Mouse (Mus musculus): Measurements from ENCODE around the gene Tuba8. TPM values are rescaled to one million over a fixed set of nuclear protein-coding genes. Genes with fewer than 3 reads are reported as not detected.

Tuba8 gene
- total and polyA plus RNA-seq, 2 experiments from 2014 or later = 0.86 to 1.2 TPM

- Histone ChIP-seq H3K9me3 (ENCODE audit: low read length) (no peaks in the 10 kb centered on the region), H3K4me1 (ENCODE audit: insufficient read depth) (peaks cover 11% of the 10 kb centered on the region), H3K27ac (ENCODE audit: low read depth, low read length) (peak overlapping the region; percentile 90), H3K9ac (peak overlapping the region; percentile 68), H3K4me2 (ENCODE audit: low read depth) (peak overlapping the region; percentile 88), H3K27me3 (ENCODE audit: insufficient read depth, low read length) (no peaks in the 10 kb centered on the region), H3K36me3 (ENCODE audit: insufficient read depth) (peaks cover 9% of the 10 kb centered on the region), H3K4me3 (ENCODE audit: low read depth, low read length) (peak overlapping the region; percentile 73)
- peak; percentile 74 for ATAC-seq
- DNase-seq = peak; percentile 72
- 2% methylated on average over 35 of the region's 35 CpGs for WGBS
- TF ChIP-seq CTCF (IDR thresholded peaks at IDR 0.05; ENCODE audit: low read depth) = peak; percentile 74
These were observed 26.0 kb upstream of the Tuba8 start for GRCm38 (mm10) chr6:121184198-121185140.

- Histone ChIP-seq H3K36me3 (ENCODE audit: insufficient read depth) (peaks cover 17% of the 10 kb centered on the region), H3K4me2 (ENCODE audit: low read depth) (peak overlapping the region; percentile 88), H3K27me3 (ENCODE audit: insufficient read depth, low read length) (no peaks in the 10 kb centered on the region), H3K9me3 (ENCODE audit: low read length) (no peaks in the 10 kb centered on the region), H3K4me1 (ENCODE audit: insufficient read depth) (peaks cover 11% of the 10 kb centered on the region), H3K9ac (0 out of 2 replicates have a peak overlapping the region, but pooled peaks have one; percentile 14), H3K27ac (ENCODE audit: low read depth, low read length) (no peak overlapping the region), H3K4me3 (ENCODE audit: low read depth, low read length) (peak overlapping the region; percentile 73; the same call in 1 of the 2 replicates)
- DNase-seq = no peak
- TF ChIP-seq CTCF (IDR thresholded peaks at IDR 0.05; ENCODE audit: low read depth) = no peak
- WGBS = 85% methylated on average over 8 of the region's 8 CpGs
- ATAC-seq = no peak
These were observed 25.3 kb upstream of the Tuba8 start for GRCm38 (mm10) chr6:121185232-121185631.

GRCm38 (mm10) chr6:121191261-121192009 is 19.1 kb upstream of the Tuba8 start:
- Histone ChIP-seq H3K4me3 (ENCODE audit: low read depth, low read length) (no peak overlapping the region), H3K4me2 (ENCODE audit: low read depth) (no peak overlapping the region), H3K27ac (ENCODE audit: low read depth, low read length) (no peak overlapping the region), H3K9ac (no peak overlapping the region), H3K36me3 (ENCODE audit: insufficient read depth) (peaks cover 58% of the 10 kb centered on the region), H3K4me1 (ENCODE audit: insufficient read depth) (no peaks in the 10 kb centered on the region), H3K9me3 (ENCODE audit: low read length) (no peaks in the 10 kb centered on the region), H3K27me3 (ENCODE audit: insufficient read depth, low read length) (no peaks in the 10 kb centered on the region)
- TF ChIP-seq CTCF (IDR thresholded peaks at IDR 0.05; ENCODE audit: low read depth) = no peak
- no peak for DNase-seq
- no peak for ATAC-seq
- WGBS = 85% methylated on average over 11 of the region's 11 CpGs

- H3K27me3 ChIP-seq (ENCODE audit: insufficient read depth, low read length) = no peaks in the 10 kb centered on the region
- no peak for TF ChIP-seq CTCF (IDR thresholded peaks at IDR 0.05; ENCODE audit: low read depth)
- no peak overlapping the region for H3K4me3 ChIP-seq (ENCODE audit: low read depth, low read length)
- H3K4me1 ChIP-seq (ENCODE audit: insufficient read depth) = no peaks in the 10 kb centered on the region
- DNase-seq (no peak), ATAC-seq (no peak)
- 45% methylated on average over 13 of the region's 13 CpGs for WGBS
- H3K9ac ChIP-seq = no peak overlapping the region
- H3K4me2 ChIP-seq (ENCODE audit: low read depth) = no peak overlapping the region
- peaks cover 54% of the 10 kb centered on the region for H3K36me3 ChIP-seq (ENCODE audit: insufficient read depth)
- H3K9me3 ChIP-seq (ENCODE audit: low read length) = no peaks in the 10 kb centered on the region
- no peak overlapping the region for H3K27ac ChIP-seq (ENCODE audit: low read depth, low read length)
These were observed 16.2 kb upstream of the Tuba8 start for GRCm38 (mm10) chr6:121194061-121194955.

GRCm38 (mm10) chr6:121194956-121195731 is 15.4 kb upstream of the Tuba8 start:
- H3K9me3 ChIP-seq (ENCODE audit: low read length) = no peaks in the 10 kb centered on the region
- H3K27ac ChIP-seq (ENCODE audit: low read depth, low read length) = no peak overlapping the region
- ATAC-seq (no peak), DNase-seq (no peak)
- 81% methylated on average over 14 of the region's 14 CpGs for WGBS
- H3K4me1 ChIP-seq (ENCODE audit: insufficient read depth) = no peaks in the 10 kb centered on the region
- H3K27me3 ChIP-seq (ENCODE audit: insufficient read depth, low read length) = no peaks in the 10 kb centered on the region
- no peak for TF ChIP-seq CTCF (IDR thresholded peaks at IDR 0.05; ENCODE audit: low read depth)
- H3K4me2 ChIP-seq (ENCODE audit: low read depth) = no peak overlapping the region
- H3K9ac ChIP-seq = no peak overlapping the region
- peaks cover 47% of the 10 kb centered on the region for H3K36me3 ChIP-seq (ENCODE audit: insufficient read depth)
- no peak overlapping the region for H3K4me3 ChIP-seq (ENCODE audit: low read depth, low read length)

Measured in forebrain, postnatal 0 days (tissue).